Mouse (Mus musculus) neutrophil, adult 65 days (primary cell): ENCODE measurements around the gene Zfp354b. TPM values are rescaled to one million over a fixed set of nuclear protein-coding genes. Genes with fewer than 3 reads are reported as not detected.

ENCODE experiments used
- total RNA-seq: library from RNA; stranded (reverse); gene quantifications from 2 replicates; pipeline ENCODE4 v1.2.4, GENCODE M21; 2023

Gene Zfp354b
- total RNA-seq, result not detected in 2 replicates

DNA sequence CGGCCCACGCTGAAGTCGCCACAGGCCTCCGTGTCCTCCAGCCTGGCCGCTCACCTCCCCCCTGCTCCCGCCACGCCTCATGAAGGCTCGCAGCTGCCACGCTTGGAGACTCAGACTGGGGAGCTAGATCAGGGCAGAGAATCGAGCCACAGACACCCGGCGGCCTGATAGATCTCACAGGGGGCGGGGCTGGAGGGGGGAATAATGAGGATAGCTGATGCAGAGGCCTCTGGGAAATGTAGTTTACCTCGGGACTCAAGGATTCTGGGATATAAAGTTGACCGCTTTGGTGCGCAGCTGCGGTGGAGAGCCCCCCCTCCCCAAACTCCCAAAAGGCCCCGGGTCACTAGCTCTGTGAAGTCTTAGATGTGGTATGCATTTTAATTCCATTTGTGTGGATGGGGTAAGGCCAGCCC, at the start of gene Zfp354b:
TSS of gene Zfp354b (minus strand) at position 183 of the 416 bp plus-strand sequence.

GRCm38 (mm10) chr11:50966230-50966629, 34.8 kb upstream of the Zfp354b start, which contains the start of gene Olfr1378:
Gene Olfr1378 (plus strand): TSS chr11:50966530.

DNA sequence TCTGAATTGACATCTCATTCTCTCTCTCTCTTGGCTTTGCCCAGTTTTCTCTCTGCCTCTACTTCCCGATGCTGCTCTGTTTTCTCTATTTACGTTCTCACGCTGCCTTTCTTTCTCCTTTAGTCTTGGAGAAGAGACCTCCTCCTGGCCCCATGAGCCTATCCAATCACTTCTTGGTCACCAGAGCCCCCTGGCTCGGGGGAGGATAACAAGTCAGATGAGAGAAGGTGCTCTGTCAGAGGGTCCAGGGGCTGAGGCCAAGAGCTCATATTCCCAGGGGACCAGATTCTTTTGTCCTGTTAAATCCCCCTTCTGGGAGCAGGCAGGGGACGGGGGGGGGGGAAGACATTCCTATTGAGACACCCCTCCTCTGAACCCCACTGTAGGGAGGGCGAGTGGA, 22.2 kb upstream of the Zfp354b start, which contains the start of gene Prop1:
TSS of gene Prop1 (minus strand) at position 101 of the 400 bp plus-strand sequence.

GRCm38 (mm10) chr11:50943506-50943905, 12.1 kb upstream of the Zfp354b start, which contains the start of gene 4933414I15Rik:
Gene 4933414I15Rik (minus strand): TSS chr11:50943765.

DNA sequence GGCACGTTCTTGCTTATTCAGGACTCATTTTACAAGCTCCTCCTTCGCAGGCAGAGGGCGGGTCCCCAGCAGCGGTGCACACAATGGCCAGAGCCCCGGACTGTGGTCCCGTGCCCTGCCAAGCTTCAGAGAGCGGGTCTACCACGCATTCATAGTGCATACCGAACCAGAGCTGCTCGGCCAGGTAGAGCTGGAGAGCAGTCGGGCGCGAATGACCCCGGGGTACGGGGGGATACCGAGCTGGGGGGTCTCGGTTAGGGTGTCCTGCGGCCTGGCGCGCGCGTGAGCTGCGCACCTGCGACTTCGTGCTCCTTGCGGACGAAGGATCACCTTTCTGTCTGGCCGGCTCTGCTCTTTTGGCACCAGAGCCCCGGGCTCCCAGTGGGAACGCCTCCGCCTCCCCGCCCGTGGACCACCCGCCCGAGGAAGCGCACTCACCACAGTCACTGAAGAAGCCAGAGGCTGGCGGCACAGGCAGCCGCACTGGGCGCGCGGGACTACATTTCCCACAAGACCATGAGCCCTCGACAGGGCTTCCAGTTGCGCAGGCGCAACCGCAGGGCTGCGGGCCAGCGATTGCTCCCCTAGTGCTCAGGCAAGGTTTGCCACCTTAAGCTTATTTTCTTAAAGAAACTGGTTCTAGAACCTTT, 15.6 kb downstream of the Zfp354b start, which contains the start of gene Zfp2:
TSS of gene Zfp2 (minus strand) at position 495 of the 650 bp plus-strand sequence.

GRCm38 (mm10) chr11:50887390-50888128, 43.9 kb downstream of the Zfp354b start, which contains the start of gene Zfp454:
Gene Zfp454 (minus strand): TSS chr11:50887651.

Other genes with a start within 250 kb of the Zfp354b start
- 0.14 and 0.28 TPM in 2 replicates for gene Zfp354c, start 103.9 kb downstream of the Zfp354b start, total RNA-seq
- not detected in 2 replicates for gene Zfp879, start 90.1 kb downstream of the Zfp354b start, total RNA-seq
- 0.20 and 0.54 TPM in 2 replicates for gene Grm6, start 80.9 kb downstream of the Zfp354b start, total RNA-seq
- not detected in 2 replicates for gene Zfp454, start 44.0 kb downstream of the Zfp354b start, total RNA-seq
- 0.16 TPM in 1 of 2 replicates, not detected in the other for gene Zfp2, start 15.5 kb downstream of the Zfp354b start, total RNA-seq
- not detected in 2 replicates for gene 4933414I15Rik, start 12.1 kb upstream of the Zfp354b start, total RNA-seq
- gene Prop1, start 22.1 kb upstream of the Zfp354b start, total RNA-seq, result not detected in 2 replicates
- not detected in 2 replicates for gene Olfr1378, start 34.9 kb upstream of the Zfp354b start, total RNA-seq
- not detected in 2 replicates for gene Olfr1377, start 50.3 kb upstream of the Zfp354b start, total RNA-seq
- not detected in 2 replicates for gene Olfr51, start 72.0 kb upstream of the Zfp354b start, total RNA-seq
- gene Olfr54, start 82.6 kb upstream of the Zfp354b start, total RNA-seq, result not detected in 2 replicates
- gene Olfr1375, start 116.5 kb upstream of the Zfp354b start, total RNA-seq, result not detected in 2 replicates
- not detected in 2 replicates for gene Zfp354a, start 127.6 kb upstream of the Zfp354b start, total RNA-seq